Mouse (Mus musculus): Measurements from ENCODE around the gene Samhd1.

Samhd1 gene

GRCm38 (mm10) chr2:157048395-157049181 lies 86.5 kb downstream of the Samhd1 start:
- DNase-seq = no peak
